Mouse (Mus musculus) myocyte (in vitro differentiated cells): ENCODE data around the gene Cdhr2. TPM values are rescaled to one million over a fixed set of nuclear protein-coding genes. Genes with fewer than 3 reads are reported as not detected.

Source experiments
- H3K27me3 ChIP-seq: one replicate; pipeline ENCODE4 v1.6.1; 2011; ENCODE audit not compliant: control insufficient read depth, insufficient read depth, insufficient read length
- H3K36me3 ChIP-seq: one replicate; pipeline ENCODE4 v1.6.1; 2011; ENCODE audit not compliant: control insufficient read depth, insufficient read depth
- H3K4me2 ChIP-seq: one replicate; pipeline ENCODE4 v1.6.1; 2011; ENCODE audit warnings: low read depth, control low read depth
- H3K4me3 ChIP-seq: one replicate; pipeline ENCODE4 v1.5.1; 2011; ENCODE audit warnings: mild to moderate bottlenecking, control low read depth, moderate library complexity
- H3K79me2 ChIP-seq: one replicate; pipeline ENCODE4 v1.6.1; 2011; ENCODE audit not compliant: control insufficient read depth, insufficient read depth
- H3ac ChIP-seq: one replicate; pipeline ENCODE4 v1.6.1; 2011; ENCODE audit not compliant: control insufficient read depth, insufficient read length
- CEBPB ChIP-seq: IDR thresholded peaks from 2 replicates; pipeline ENCODE4 v1.6.1; 2011; ENCODE audit warnings: mild to moderate bottlenecking, moderate library complexity; ENCODE audit not compliant: poor library complexity, insufficient read depth, severe bottlenecking
- E2F4 ChIP-seq: IDR thresholded peaks from one replicate; pipeline ENCODE4 v1.6.1; 2011; ENCODE audit warnings: mild to moderate bottlenecking, control low read depth, moderate library complexity; ENCODE audit not compliant: insufficient read depth
- MAX ChIP-seq: IDR thresholded peaks from one replicate; pipeline ENCODE4 v1.6.1; 2011; ENCODE audit warnings: low read depth, mild to moderate bottlenecking, control low read depth
- MYOD1 ChIP-seq, 3 experiments: IDR thresholded peaks; one replicate each; pipeline ENCODE4 v1.6.1; 2011; ENCODE audit warnings: control low read depth in 2 of 3, low read depth in 2 of 3, mild to moderate bottlenecking in 2 of 3, moderate library complexity in 1 of 3; ENCODE audit not compliant: insufficient read length in 2 of 3, control insufficient read depth in 1 of 3
- MYOG ChIP-seq, 3 experiments: IDR thresholded peaks; one replicate each; pipeline ENCODE4 v1.6.1; 2011; ENCODE audit warnings: control low read depth in 2 of 3, low read depth in 2 of 3, mild to moderate bottlenecking in 2 of 3; ENCODE audit not compliant: insufficient read length in 2 of 3, control insufficient read depth in 1 of 3, insufficient read depth in 1 of 3
- POLR2A ChIP-seq: IDR thresholded peaks from one replicate; pipeline ENCODE4 v1.6.1; 2011; ENCODE audit warnings: low read depth, mild to moderate bottlenecking, control low read depth, moderate library complexity; ENCODE audit not compliant: insufficient read length
- POLR2AphosphoS2 ChIP-seq: IDR thresholded peaks from one replicate; pipeline ENCODE4 v1.6.1; 2011; ENCODE audit warnings: low read depth, control low read depth; ENCODE audit not compliant: insufficient read length
- REST ChIP-seq: IDR thresholded peaks from one replicate; pipeline ENCODE4 v1.6.1; 2011; ENCODE audit warnings: mild to moderate bottlenecking, control low read depth, moderate library complexity; ENCODE audit not compliant: insufficient read depth, insufficient read length
- SRF ChIP-seq: IDR thresholded peaks from one replicate; pipeline ENCODE4 v1.6.1; 2011; ENCODE audit warnings: low read depth; ENCODE audit not compliant: control insufficient read depth, insufficient read length
- TCF12 ChIP-seq: IDR thresholded peaks from one replicate; pipeline ENCODE4 v1.6.1; 2011; ENCODE audit warnings: mild to moderate bottlenecking, control low read depth; ENCODE audit not compliant: poor library complexity, insufficient read depth, severe bottlenecking
- TCF3 ChIP-seq: IDR thresholded peaks from one replicate; pipeline ENCODE4 v1.6.1; 2011; ENCODE audit warnings: low read depth, control low read depth; ENCODE audit not compliant: insufficient read length
- USF1 ChIP-seq: IDR thresholded peaks from one replicate; pipeline ENCODE4 v1.6.1; 2011; ENCODE audit warnings: low read depth, mild to moderate bottlenecking, control low read depth, moderate library complexity
- polyA plus RNA-seq: library from polyadenylated mRNA; unstranded; fragments of >200 nt; fragmentation: generic; extraction: Trizol; gene quantifications from one replicate; pipeline ENCODE4 v1.2.1, GENCODE M21; 2012; ENCODE audit warnings: missing spikeins

The Cdhr2 gene
- polyA plus RNA-seq, 1 experiment, result not detected

DNA sequence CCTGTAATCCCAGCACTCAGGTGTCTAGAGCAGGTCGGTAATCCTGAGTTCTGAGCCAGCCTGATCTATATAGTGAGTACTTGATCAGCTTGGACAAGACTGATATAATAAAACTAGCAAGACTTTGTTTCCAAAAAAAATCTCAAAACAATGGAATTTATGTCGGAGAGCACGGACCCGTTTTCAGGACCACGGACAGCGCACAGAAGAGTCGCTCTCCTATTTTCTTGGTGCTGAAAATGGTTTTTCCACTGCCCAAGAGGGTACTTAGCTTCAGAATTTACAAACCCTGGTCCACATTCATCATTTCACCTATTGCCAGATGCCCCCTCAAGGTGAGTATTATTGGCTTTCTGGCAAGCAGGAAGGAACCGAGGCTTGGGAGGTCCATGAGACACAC is 49.4 kb downstream of the Cdhr2 start:
- no peak overlapping the region for H3K4me3 ChIP-seq
- no peak overlapping the region for H3ac ChIP-seq
- peaks cover 15% of the 10 kb centered on the region for H3K27me3 ChIP-seq
- H3K79me2 ChIP-seq, result no peaks in the 10 kb centered on the region
- H3K36me3 ChIP-seq, result no peaks in the 10 kb centered on the region
- H3K4me2 ChIP-seq, result no peak overlapping the region
- peak; percentile 89 for TF ChIP-seq REST
- no peak for TF ChIP-seq MYOG (IDR thresholded peaks at IDR 0.05; ENCODE audit: control insufficient read depth in 1 of 3, insufficient read depth in 1 of 3, insufficient read length in 2 of 3, low read depth in 2 of 3)
- peak; percentile 11 for TF ChIP-seq TCF3
- TF ChIP-seq MAX, result peak; percentile 91

DNA sequence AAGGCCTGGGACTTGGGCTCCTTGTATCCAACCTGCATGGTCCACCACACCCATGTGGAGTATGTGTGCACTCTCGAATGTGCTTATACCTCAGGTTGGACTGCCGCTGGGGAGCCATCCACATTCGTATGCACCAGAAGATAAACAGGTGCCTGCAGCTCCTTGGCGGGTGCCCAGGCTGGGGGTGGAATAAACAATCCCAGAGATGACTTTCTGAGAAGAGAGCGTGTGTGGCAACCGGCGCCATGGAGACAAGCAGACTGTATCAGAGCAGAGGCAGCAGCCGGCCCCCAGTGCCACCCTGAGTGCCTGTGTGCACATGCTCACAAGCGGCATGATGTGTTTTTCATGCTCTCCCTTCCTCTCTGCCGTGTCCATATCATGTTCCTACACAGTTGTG is 51.4 kb downstream of the Cdhr2 start:
- no peak for TF ChIP-seq TCF3
- no peak for TF ChIP-seq POLR2AphosphoS2
- peaks cover 9% of the 10 kb centered on the region for H3K27me3 ChIP-seq
- no peak overlapping the region for H3K4me3 ChIP-seq
- no peak overlapping the region for H3K4me2 ChIP-seq
- no peaks in the 10 kb centered on the region for H3K79me2 ChIP-seq
- H3K36me3 ChIP-seq, result no peaks in the 10 kb centered on the region
- no peak overlapping the region for H3ac ChIP-seq

DNA sequence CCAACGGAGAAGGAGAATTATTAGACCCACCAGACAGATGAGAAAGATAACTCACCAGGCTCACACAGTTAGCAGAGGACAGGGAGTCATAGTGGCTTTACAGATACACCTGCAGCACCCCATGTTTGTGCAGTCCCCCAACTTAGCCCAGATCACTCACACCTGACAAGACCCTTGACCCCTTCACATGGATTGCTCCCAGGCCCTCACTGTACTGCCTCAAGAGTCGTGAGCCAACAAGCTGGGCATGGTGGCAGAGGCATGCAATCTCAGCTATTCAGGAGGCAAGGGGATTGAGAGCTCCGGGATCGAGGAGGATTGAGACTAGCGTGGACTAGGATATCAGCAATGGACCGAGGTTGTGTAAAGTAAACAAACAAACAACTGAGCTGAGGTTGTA is 52.5 kb downstream of the Cdhr2 start:
- TF ChIP-seq POLR2AphosphoS2 (no peak), REST (no peak), TCF12 (no peak)
- no peaks in the 10 kb centered on the region for H3K79me2 ChIP-seq
- peaks cover 9% of the 10 kb centered on the region for H3K27me3 ChIP-seq
- H3K4me2 ChIP-seq, result peak overlapping the region; percentile 14
- no peaks in the 10 kb centered on the region for H3K36me3 ChIP-seq
- no peak overlapping the region for H3ac ChIP-seq
- no peak overlapping the region for H3K4me3 ChIP-seq

DNA sequence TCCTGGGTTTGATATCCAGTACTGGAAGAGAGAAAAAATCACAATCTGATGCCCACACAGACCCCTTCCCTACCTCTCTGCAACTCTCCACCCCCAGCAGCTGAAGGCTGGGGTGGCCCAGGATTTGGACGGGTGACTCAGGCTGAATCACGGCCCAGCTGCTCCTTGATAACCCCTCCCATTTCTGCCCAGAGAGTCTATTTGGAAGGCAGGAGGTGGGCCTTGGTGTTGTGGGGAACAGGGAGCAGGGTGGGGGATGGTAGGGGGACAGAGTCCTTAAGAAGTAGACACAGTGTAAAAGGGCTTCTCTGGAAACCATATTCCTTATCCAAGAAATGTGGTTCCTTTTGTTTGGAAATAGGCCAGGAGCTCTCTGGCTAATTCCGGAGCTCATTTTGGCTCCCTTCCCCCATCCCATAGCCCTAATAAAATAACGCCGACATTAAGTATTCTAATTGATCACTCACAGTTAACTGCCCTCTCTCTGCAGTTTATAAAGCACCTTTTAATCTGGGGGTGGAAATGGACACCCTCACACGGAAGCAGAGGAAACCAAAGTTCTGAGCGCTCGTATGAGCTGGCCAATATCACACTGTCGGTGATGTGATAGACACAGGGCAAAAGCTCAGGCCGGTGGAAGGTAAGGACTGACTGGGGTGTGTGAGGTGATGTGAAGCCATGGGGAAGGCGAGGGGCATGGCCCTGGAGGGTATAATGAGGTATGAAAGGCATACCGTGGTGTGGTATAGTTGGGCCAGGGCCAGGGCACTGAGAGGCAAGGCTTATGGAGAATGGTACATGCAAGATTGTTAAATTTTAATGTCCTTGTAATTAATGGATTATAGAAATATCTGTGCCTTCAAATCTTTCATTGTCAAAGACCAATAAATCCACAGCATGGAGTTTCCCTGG is 53.2 kb downstream of the Cdhr2 start:
- no peaks in the 10 kb centered on the region for H3K79me2 ChIP-seq
- no peak overlapping the region for H3K4me3 ChIP-seq
- peaks cover 8% of the 10 kb centered on the region for H3K27me3 ChIP-seq
- H3K36me3 ChIP-seq, result no peaks in the 10 kb centered on the region
- H3ac ChIP-seq, result no peak overlapping the region
- TF ChIP-seq MAX (no peak), E2F4 (no peak), TCF12 (no peak), POLR2AphosphoS2 (no peak), USF1 (no peak), MYOD1 (IDR thresholded peaks at IDR 0.05; ENCODE audit: control insufficient read depth in 1 of 3, insufficient read length in 2 of 3, low read depth in 2 of 3) (peak in 2 of 3 experiments; percentile 64 to 82), MYOG (IDR thresholded peaks at IDR 0.05; ENCODE audit: control insufficient read depth in 1 of 3, insufficient read depth in 1 of 3, insufficient read length in 2 of 3, low read depth in 2 of 3) (peak; percentile 35 to 88 (median 60)), SRF (no peak), CEBPB (no peak), POLR2A (no peak), TCF3 (no peak), REST (no peak)
- peak overlapping the region; percentile 75 for H3K4me2 ChIP-seq

GRCm38 (mm10) chr13:54755201-54755830 is 54.1 kb downstream of the Cdhr2 start:
- no peak overlapping the region for H3ac ChIP-seq
- H3K79me2 ChIP-seq, result no peaks in the 10 kb centered on the region
- H3K4me3 ChIP-seq, result no peak overlapping the region
- no peak overlapping the region for H3K4me2 ChIP-seq
- H3K27me3 ChIP-seq, result peaks cover 10% of the 10 kb centered on the region
- H3K36me3 ChIP-seq, result no peaks in the 10 kb centered on the region
- no peak for TF ChIP-seq POLR2AphosphoS2
- TF ChIP-seq MYOG (IDR thresholded peaks at IDR 0.05; ENCODE audit: control insufficient read depth in 1 of 3, insufficient read depth in 1 of 3, insufficient read length in 2 of 3, low read depth in 2 of 3), result no peak
- no peak for TF ChIP-seq SRF
- no peak for TF ChIP-seq REST
- no peak for TF ChIP-seq POLR2A
- no peak for TF ChIP-seq MAX
- no peak for TF ChIP-seq USF1
- TF ChIP-seq E2F4, result no peak
- no peak for TF ChIP-seq MYOD1 (IDR thresholded peaks at IDR 0.05; ENCODE audit: control insufficient read depth in 1 of 3, insufficient read length in 2 of 3, low read depth in 2 of 3)
- no peak for TF ChIP-seq TCF12
- no peak for TF ChIP-seq CEBPB
- no peak for TF ChIP-seq TCF3
